Mouse (Mus musculus): ENCODE results near the gene Cep63. TPM values are rescaled to one million over a fixed set of nuclear protein-coding genes. Genes with fewer than 3 reads are reported as not detected.
A peak's percentile ranks its signal among the peaks of the same experiment; 100 is the strongest.

The Cep63 gene
- polyA plus RNA-seq, 1 experiment from 2014 or later: 45.8 TPM

DNA sequence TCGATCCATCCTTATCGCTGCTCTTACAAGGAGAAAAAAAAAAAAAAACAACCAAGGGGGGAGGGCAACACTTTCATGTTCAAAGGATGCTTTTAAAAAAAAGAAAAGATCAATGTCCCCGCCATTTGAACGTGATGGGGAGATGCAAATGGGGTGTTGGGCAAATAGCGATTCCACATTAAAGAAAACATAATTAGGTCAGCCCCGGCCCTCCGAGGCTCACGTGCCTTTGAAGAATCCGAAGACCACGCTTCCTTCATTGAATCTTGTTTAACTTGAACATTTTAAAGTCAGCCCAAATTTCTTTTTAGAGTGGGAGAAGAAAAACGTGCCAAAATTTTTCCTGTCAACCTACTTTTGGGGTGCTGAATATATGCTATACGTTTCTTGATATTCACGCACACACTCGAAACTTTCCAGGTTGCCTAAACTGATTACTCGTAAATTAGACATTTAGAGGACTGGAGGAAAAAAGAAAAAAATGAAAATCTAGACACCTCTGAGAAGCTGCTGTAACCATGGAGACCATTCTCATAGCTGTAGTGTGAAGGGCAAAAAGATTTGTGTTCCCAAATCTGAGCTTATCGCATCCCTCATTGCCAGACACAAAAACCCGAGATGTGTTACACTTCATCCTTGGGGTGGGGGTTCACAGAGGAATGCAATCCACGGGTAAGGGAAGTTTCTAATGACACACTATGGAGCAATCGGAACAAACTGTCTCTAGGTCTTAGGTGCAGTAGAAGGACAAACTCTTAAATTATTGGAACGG is 79.9 kb downstream of the Cep63 start:
- H3K4me2 ChIP-seq (ENCODE audit: low read depth, severe bottlenecking): no peak overlapping the region
- ATAC-seq (ENCODE audit: insufficient number of reproducible peaks, low FRiP score, low TSS enrichment, low read depth): no peak

DNA sequence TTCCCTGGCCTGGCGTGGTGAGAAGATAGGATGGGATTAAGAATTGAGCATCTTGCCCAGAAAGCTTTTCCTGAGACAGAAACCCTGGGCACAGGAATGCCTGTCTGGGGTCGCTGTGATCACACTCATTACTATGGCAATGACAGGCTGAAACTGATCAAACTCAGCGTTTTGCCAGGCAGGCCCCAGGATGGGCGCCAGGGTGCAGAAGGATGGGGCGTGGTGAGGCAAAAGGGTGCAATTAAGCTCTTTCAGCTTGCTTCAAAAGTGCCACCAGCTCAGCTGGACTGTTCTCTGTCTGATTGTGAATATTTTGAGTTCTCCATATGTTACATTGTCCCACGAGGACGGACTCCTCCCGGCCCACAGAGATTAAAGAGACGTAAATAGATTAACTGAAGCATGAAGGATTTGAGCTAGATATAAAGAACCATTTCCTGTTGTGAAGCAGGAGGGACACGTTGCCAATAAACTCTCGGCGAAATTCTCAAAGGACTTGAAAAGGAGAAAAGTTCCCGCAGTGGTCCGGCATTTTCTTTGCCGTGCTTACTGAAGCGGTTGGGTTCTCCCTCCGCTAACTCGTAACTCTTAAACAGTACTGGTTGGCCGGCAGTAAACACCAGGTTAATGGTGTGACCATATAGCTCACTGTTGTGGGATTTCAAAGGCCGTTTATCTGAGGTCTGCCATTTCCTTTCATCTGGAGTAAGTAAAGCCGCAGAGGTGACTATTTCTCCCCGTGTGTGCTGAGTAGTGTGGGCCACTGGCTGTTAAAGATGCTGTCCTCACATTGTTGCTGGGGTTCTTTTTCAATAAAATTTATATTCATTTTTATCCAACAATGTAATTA is 80.7 kb downstream of the Cep63 start:
- peaks cover 18% of the 10 kb centered on the region; the same call in 1 of the 2 replicates for H3K27me3 ChIP-seq (ENCODE audit: control insufficient read depth, insufficient read depth, low read length)
- ATAC-seq (ENCODE audit: insufficient number of reproducible peaks, low FRiP score, low TSS enrichment, low read depth) (no peak), DNase-seq (ENCODE audit: low spot score) (peak; percentile 45)
- peak overlapping the region; percentile 55 for H3K4me2 ChIP-seq (ENCODE audit: low read depth, severe bottlenecking)
- no peak overlapping the region for H3K27ac ChIP-seq (replicated peaks; ENCODE audit: low read depth, low read length)
- H3K36me3 ChIP-seq (ENCODE audit: control insufficient read depth, insufficient read depth, low read length): no peaks in the 10 kb centered on the region
- H3K4me1 ChIP-seq (ENCODE audit: control insufficient read depth, insufficient read depth, low read length): peaks cover 7% of the 10 kb centered on the region
- 16% methylated on average over 22 of the region's 22 CpGs for WGBS
- H3K9me3 ChIP-seq (ENCODE audit: control insufficient read depth, low read length): no peaks in the 10 kb centered on the region
- H3K4me3 ChIP-seq (ENCODE audit: low read depth, low read length): 0 out of 2 replicates have a peak overlapping the region, but pooled peaks have one; percentile 25
- no peak overlapping the region for H3K9ac ChIP-seq (ENCODE audit: low read length)

More for the DNA sequence above, 79.9 kb downstream of the Cep63 start:
- no peak for DNase-seq (ENCODE audit: low spot score)
- H3K4me1 ChIP-seq (ENCODE audit: control insufficient read depth, insufficient read depth, low read length): peaks cover 7% of the 10 kb centered on the region
- no peak overlapping the region for H3K9ac ChIP-seq (ENCODE audit: low read length)
- 49% methylated on average over 20 of the region's 20 CpGs for WGBS
- H3K36me3 ChIP-seq (ENCODE audit: control insufficient read depth, insufficient read depth, low read length): no peaks in the 10 kb centered on the region
- H3K27ac ChIP-seq (replicated peaks; ENCODE audit: low read depth, low read length): no peak overlapping the region
- no peak overlapping the region for H3K4me3 ChIP-seq (ENCODE audit: low read depth, low read length)
- H3K27me3 ChIP-seq (ENCODE audit: control insufficient read depth, insufficient read depth, low read length): peaks cover 18% of the 10 kb centered on the region; the same call in 1 of the 2 replicates
- H3K9me3 ChIP-seq (ENCODE audit: control insufficient read depth, low read length): no peaks in the 10 kb centered on the region

DNA sequence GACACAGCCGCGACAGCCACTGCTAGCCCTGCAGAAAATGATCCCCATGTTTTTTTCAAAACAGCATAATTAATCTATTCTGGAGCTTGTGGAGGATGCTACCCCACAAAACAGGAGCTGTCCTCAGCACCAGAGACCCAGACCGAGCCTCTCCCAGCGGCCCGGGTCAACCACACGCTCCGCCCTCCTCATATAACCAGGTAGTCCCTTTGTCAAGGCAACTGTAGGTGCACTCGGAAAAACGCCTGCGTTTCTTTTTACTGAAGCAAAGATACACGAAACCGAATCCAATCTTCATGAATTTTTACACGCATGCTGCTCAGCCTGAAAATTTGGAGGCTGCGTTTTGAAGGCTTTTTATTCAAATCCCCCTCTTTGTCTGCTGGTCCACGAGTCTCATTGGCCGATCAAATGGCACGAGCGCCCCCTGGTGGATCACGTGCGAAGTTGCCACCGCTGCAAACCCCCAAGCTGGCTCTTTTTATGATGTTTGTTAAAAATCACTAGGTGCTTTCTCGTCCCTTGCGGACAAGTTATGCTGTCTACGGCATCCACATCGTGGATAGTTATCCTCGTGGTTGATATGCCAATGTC is 81.5 kb downstream of the Cep63 start:
- H3K27ac ChIP-seq (replicated peaks; ENCODE audit: low read depth, low read length): no peak overlapping the region
- H3K27me3 ChIP-seq (ENCODE audit: control insufficient read depth, insufficient read depth, low read length): peaks cover 18% of the 10 kb centered on the region; the same call in 1 of the 2 replicates
- H3K36me3 ChIP-seq (ENCODE audit: control insufficient read depth, insufficient read depth, low read length): no peaks in the 10 kb centered on the region
- DNase-seq (ENCODE audit: low spot score) (peak; percentile 98), ATAC-seq (ENCODE audit: insufficient number of reproducible peaks, low FRiP score, low TSS enrichment, low read depth) (peak; percentile 72; the same call in 1 of the 2 replicates)
- peaks cover 7% of the 10 kb centered on the region for H3K4me1 ChIP-seq (ENCODE audit: control insufficient read depth, insufficient read depth, low read length)
- H3K9me3 ChIP-seq (ENCODE audit: control insufficient read depth, low read length): no peaks in the 10 kb centered on the region
- H3K9ac ChIP-seq (ENCODE audit: low read length): 0 out of 2 replicates have a peak overlapping the region, but pooled peaks have one; percentile 39
- peak overlapping the region; percentile 55 for H3K4me2 ChIP-seq (ENCODE audit: low read depth, severe bottlenecking)
- WGBS: 1% methylated on average over 26 of the region's 26 CpGs
- peak overlapping the region; percentile 25 for H3K4me3 ChIP-seq (ENCODE audit: low read depth, low read length)

DNA sequence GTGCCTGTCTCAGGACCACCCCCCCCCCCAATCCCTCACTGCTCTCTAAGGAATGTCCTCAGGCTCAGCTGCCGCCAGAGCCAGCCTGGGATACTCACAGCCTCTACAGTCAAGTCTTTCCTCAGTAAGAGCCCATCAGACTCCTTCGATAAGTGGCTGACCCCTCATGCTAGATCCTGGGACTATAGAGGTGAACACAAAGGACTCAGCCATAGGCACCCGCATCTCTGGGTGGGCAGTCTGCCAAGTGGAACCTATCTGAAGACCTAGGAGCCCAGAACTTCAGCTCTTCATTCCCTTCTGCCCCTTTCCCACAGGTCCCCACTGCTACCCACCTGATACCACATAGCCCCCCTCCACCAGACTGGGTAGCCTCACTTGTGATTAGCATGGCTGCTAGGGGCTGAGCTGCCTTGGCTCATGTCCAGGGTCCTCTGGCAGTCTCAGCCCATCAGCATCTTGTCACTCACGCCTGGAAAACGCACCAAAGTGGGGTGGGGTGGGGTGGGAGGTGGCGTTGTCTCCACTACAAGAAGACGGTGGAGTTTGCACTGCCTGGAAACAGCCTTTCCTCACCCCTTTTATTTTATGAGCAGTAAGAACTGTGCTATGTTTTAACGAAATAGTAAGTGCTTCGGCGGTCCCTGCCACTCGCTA is 82.1 kb downstream of the Cep63 start:
- Histone ChIP-seq H3K36me3 (ENCODE audit: control insufficient read depth, insufficient read depth, low read length) (no peaks in the 10 kb centered on the region), H3K4me3 (ENCODE audit: low read depth, low read length) (peak overlapping the region; percentile 25; the same call in 1 of the 2 replicates), H3K9me3 (ENCODE audit: control insufficient read depth, low read length) (no peaks in the 10 kb centered on the region), H3K4me2 (ENCODE audit: low read depth, severe bottlenecking) (peak overlapping the region; percentile 55), H3K4me1 (ENCODE audit: control insufficient read depth, insufficient read depth, low read length) (peaks cover 7% of the 10 kb centered on the region), H3K27me3 (ENCODE audit: control insufficient read depth, insufficient read depth, low read length) (peaks cover 18% of the 10 kb centered on the region; the same call in 1 of the 2 replicates), H3K27ac (replicated peaks; ENCODE audit: low read depth, low read length) (no peak overlapping the region), H3K9ac (ENCODE audit: low read length) (no peak overlapping the region)
- ATAC-seq (ENCODE audit: insufficient number of reproducible peaks, low FRiP score, low TSS enrichment, low read depth) (no peak; the same call in 1 of the 2 replicates), DNase-seq (ENCODE audit: low spot score) (peak; percentile 46)
- WGBS: 22% methylated on average over 11 of the region's 11 CpGs

DNA sequence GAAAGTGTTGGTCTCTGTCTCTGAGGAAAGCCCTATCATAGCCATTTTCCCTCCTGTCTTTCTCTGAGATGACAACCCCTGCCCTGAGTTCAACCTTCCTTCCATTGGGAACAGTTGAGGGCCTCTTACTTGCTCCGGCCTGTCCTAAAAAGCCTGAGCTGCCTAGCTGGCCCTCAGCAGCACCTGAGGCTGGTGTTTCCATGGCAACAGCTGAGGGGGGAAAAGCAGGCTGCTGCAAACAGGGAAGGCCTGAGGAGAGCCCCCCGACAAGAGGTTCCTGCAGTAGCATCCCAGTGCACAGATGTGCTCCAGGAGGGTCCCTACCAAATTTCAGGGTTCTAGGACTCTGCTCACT is 82.6 kb downstream of the Cep63 start:
- Histone ChIP-seq H3K27ac (replicated peaks; ENCODE audit: low read depth, low read length) (no peak overlapping the region), H3K4me2 (ENCODE audit: low read depth, severe bottlenecking) (no peak overlapping the region), H3K36me3 (ENCODE audit: control insufficient read depth, insufficient read depth, low read length) (no peaks in the 10 kb centered on the region), H3K27me3 (ENCODE audit: control insufficient read depth, insufficient read depth, low read length) (peaks cover 18% of the 10 kb centered on the region; the same call in 1 of the 2 replicates), H3K9ac (ENCODE audit: low read length) (no peak overlapping the region), H3K4me1 (ENCODE audit: control insufficient read depth, insufficient read depth, low read length) (peaks cover 7% of the 10 kb centered on the region), H3K4me3 (ENCODE audit: low read depth, low read length) (no peak overlapping the region), H3K9me3 (ENCODE audit: control insufficient read depth, low read length) (no peaks in the 10 kb centered on the region)
- no peak for DNase-seq (ENCODE audit: low spot score)
- no peak; the same call in 1 of the 2 replicates for ATAC-seq (ENCODE audit: insufficient number of reproducible peaks, low FRiP score, low TSS enrichment, low read depth)
- 68% methylated on average over 2 of the region's 2 CpGs for WGBS

DNA sequence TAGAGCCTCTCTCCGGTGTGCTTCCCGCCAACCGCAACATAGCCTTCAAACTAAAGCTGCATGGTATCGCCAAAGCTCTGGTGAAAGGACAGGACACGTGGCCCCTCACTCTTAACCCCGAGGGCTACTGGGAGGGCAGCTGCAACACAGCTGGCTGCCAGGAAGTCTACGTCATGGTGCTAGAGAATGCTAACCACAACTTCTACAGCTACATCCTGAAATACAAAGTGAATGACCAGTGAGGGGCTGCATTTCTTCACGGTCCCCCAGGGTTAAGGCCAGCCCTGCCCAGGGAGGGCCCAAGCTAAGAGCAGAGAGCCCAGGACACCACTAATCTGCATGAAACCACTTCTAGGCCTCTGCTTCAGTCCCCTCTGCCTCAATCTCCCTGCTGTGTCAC is 83.8 kb downstream of the Cep63 start:
- no peak overlapping the region for H3K27ac ChIP-seq (replicated peaks; ENCODE audit: low read depth, low read length)
- peaks cover 16% of the 10 kb centered on the region; the same call in 1 of the 2 replicates for H3K27me3 ChIP-seq (ENCODE audit: control insufficient read depth, insufficient read depth, low read length)
- H3K36me3 ChIP-seq (ENCODE audit: control insufficient read depth, insufficient read depth, low read length): no peaks in the 10 kb centered on the region
- ATAC-seq (ENCODE audit: insufficient number of reproducible peaks, low FRiP score, low TSS enrichment, low read depth): no peak
- H3K4me1 ChIP-seq (ENCODE audit: control insufficient read depth, insufficient read depth, low read length): peaks cover 7% of the 10 kb centered on the region
- H3K9me3 ChIP-seq (ENCODE audit: control insufficient read depth, low read length): no peaks in the 10 kb centered on the region
- no peak overlapping the region for H3K9ac ChIP-seq (ENCODE audit: low read length)
- DNase-seq (ENCODE audit: low spot score): no peak
- H3K4me3 ChIP-seq (ENCODE audit: low read depth, low read length): no peak overlapping the region
- no peak overlapping the region for H3K4me2 ChIP-seq (ENCODE audit: low read depth, severe bottlenecking)
- WGBS: 73% methylated on average over 8 of the region's 8 CpGs

DNA sequence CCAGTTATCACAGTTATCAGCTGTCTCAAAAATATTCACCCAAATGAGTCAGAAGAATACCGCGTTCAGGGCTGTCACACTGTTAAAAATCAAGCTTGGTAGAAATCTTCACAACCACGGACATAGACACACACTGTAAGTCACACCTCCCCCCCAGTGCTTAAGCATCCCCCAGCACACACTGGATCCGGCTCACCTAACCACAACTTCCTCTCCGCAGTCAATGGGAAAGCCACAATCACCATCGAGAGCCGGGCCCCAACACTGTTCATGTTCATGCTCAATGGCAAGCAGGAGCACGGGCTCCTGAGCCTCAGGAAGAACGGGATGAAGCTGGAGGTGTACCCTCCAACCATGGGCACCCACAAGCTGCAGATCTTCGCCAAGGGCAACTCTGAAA is 84.7 kb downstream of the Cep63 start:
- WGBS: 92% methylated on average over 10 of the region's 10 CpGs
- H3K4me1 ChIP-seq (ENCODE audit: control insufficient read depth, insufficient read depth, low read length): peaks cover 7% of the 10 kb centered on the region
- H3K27me3 ChIP-seq (ENCODE audit: control insufficient read depth, insufficient read depth, low read length): peaks cover 9% of the 10 kb centered on the region; the same call in 1 of the 2 replicates

More for the DNA sequence above, 84.7 kb downstream of the Cep63 start:
- no peak for DNase-seq (ENCODE audit: low spot score)
- Histone ChIP-seq H3K27ac (replicated peaks; ENCODE audit: low read depth, low read length) (no peak overlapping the region), H3K9me3 (ENCODE audit: control insufficient read depth, low read length) (no peaks in the 10 kb centered on the region), H3K4me2 (ENCODE audit: low read depth, severe bottlenecking) (no peak overlapping the region), H3K4me3 (ENCODE audit: low read depth, low read length) (no peak overlapping the region), H3K36me3 (ENCODE audit: control insufficient read depth, insufficient read depth, low read length) (no peaks in the 10 kb centered on the region), H3K9ac (ENCODE audit: low read length) (no peak overlapping the region)
- no peak for ATAC-seq (ENCODE audit: insufficient number of reproducible peaks, low FRiP score, low TSS enrichment, low read depth)

Measured in limb, embryonic 11.5 days (tissue).